Mouse (Mus musculus): Measurements from ENCODE around the gene Rimbp3.
"Not testable (repeated sequence)": the region's sequence is repeated elsewhere in the genome, so short reads cannot be mapped to it uniquely, and the experiment has no call there.

Rimbp3 gene

DNA sequence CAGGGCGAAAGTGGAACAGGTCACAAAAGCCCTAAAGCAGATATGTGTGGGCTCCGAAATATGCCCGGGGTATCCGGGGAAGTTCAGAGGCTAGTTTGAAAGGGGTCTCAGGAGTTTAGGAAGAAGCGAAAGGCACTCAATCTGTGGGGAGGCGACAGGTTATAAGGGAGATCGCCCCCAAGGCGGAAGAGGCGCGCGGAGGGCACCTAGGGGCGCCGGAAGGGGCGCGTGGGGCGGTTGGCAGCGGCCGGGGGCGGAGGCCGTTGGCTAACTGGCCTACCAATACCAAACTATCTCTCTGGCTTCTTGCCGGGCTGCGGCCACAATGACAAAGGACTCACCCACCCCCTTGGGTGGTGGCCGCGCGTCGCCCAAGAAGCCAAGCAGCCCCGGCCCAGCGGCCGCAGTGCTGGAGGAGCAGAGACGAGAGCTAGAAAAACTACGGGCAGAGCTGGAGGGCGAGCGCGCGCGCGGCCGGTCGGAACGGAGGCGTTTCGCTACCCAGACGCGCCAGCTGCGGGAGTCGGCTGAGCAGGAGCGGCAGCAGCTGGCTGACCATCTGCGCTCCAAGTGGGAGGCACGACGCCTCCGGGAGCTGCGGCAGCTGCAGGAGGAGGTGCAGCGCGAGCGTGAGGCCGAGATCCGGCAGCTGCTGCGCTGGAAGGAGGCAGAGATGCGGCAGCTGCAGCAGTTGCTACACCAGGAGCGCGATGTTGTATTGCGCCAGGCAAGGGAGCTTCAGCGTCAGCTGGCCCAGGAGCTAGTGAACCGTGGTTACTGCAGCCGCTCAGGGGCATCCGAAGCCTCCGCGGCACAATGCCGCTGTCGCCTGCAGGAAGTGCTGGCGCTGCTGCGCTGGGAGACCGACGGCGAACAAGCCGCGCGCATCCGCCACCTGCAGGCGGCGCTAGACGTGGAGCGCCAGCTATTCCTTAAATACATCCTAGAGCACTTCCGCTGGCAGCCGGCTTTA, at the start of gene Rimbp3:
TSS of gene Rimbp3 (plus strand) at position 215 of the 973 bp plus-strand sequence.
- peak; percentile 67 to 81 for DNase-seq

GRCm38 (mm10) chr16:17165478-17165877, 42.9 kb upstream of the Rimbp3 start:
- DNase-seq: not testable (repeated sequence)

DNA sequence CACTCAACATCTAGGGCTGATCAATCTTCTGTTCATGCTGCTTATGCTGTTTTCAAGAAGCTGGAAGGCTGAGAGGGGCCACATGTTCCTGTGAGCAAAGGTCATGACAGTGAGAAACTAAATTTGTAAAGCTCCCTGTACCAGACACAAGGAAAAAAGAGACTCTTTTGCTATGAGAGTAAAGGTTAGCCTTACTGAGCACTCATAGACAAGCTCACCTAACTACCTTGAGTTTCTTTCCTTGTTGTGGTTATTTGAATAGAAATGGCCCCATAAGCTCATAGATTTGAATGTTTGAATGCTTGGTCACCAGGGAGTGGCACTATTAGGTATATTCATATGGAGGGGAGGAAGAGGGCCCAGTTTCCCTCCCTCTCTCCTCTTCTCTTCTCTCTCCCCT, 41.2 kb upstream of the Rimbp3 start:
- no peak for DNase-seq

DNA sequence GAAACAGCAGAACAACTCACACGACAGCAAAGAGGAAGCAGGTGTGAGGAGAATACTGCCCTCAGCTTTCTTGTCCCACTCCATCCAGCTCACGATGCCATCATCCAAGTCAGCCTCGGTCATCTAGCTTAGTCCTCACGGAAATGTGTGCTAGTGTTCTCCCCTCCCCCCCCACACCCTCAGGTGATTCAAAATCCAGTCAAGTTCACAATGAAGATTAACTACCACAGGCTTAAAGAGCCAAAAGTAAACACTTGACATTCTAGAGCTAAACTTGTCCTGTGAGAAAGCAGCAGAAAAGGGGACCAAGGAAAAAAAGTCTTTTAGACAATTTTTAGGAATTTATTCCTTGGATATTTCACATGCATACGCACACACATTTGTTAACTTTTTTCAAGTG, 40.4 kb upstream of the Rimbp3 start:
- no peak for DNase-seq

- no peak for DNase-seq
Observed at GRCm38 (mm10) chr16:17175765-17176164, 32.6 kb upstream of the Rimbp3 start.

- no peak for DNase-seq
Observed at GRCm38 (mm10) chr16:17177623-17178170, 30.7 kb upstream of the Rimbp3 start.

DNA sequence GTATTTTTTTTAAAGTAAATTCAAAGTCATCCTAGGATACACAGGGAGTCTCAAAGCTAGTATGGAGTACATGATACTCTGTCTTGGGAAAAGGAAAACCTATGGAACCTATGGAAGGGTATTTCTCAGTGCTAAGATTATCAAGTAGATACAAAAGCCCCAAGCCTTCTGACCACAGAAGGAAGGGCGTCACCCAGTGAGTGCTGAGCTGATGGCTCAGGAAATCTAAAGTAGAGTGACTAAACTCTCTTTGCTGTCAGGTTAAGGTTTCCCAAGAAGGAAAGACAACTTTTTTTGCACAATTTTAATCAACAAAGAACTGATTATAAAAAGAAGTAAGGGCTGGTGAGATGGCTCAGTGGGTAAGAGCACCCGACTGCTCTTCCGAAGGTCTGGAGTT, 28.7 kb upstream of the Rimbp3 start:
- DNase-seq: no peak

DNA sequence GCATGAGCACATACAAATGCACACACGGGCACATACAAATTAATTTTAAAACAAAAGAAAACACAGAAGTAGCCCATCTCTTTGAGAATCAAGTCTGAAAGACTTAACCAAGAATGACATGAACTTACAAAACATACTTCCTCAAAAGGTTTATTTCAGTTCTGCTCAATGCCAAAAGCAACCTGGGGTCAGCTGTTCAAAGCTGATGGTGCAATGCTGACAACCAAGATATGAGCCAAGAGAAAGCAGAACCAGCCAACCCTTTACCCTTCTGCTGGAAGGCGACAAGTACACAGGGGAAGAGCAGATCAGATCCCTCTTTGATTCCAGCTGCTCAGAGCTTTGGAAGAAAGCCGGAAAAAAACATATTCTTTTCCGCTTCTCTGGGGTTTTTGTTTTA, 27.0 kb upstream of the Rimbp3 start:
- no peak for DNase-seq

DNA sequence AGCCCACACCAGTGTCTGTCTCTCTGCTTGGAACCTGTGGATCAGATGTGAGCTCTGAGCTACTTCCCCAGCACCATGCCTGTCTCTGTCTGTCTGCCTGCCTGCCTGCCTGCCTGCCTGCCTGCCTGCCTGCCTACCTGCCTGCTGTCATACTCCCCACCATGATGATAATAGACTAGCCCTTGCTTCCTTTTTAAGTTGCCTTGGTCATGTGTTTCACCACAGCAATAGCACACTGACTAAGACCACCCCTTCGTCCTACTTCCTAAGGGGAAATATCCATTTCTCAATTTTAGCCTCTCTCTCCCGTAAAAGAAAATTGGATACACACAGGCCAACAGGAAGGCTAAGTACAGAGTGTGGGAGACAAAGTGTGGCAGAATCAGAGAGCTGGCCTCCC, 26.3 kb upstream of the Rimbp3 start:
- DNase-seq: no peak

- DNase-seq: no peak
Observed at GRCm38 (mm10) chr16:17183003-17183402, 25.4 kb upstream of the Rimbp3 start.

GRCm38 (mm10) chr16:17185475-17185874, 22.9 kb upstream of the Rimbp3 start:
- DNase-seq: no peak

- DNase-seq: no peak
Observed at GRCm38 (mm10) chr16:17193823-17194222, 14.6 kb upstream of the Rimbp3 start.

- no peak for DNase-seq
Observed at GRCm38 (mm10) chr16:17200121-17200952, 8.1 kb upstream of the Rimbp3 start.

GRCm38 (mm10) chr16:17200953-17201707, 7.3 kb upstream of the Rimbp3 start:
- peak; percentile 71 to 84 for DNase-seq

GRCm38 (mm10) chr16:17201977-17202376, 6.4 kb upstream of the Rimbp3 start:
- DNase-seq: no peak

GRCm38 (mm10) chr16:17202549-17202948, 5.9 kb upstream of the Rimbp3 start, which contains the start of gene Ube2l3:
TSS of gene Ube2l3 (minus strand) at chr16:17202649.
- DNase-seq: no peak

- peak in 1 of 2 experiments; percentile 41 for DNase-seq
Observed at GRCm38 (mm10) chr16:17204990-17205389, 3.4 kb upstream of the Rimbp3 start.

DNA sequence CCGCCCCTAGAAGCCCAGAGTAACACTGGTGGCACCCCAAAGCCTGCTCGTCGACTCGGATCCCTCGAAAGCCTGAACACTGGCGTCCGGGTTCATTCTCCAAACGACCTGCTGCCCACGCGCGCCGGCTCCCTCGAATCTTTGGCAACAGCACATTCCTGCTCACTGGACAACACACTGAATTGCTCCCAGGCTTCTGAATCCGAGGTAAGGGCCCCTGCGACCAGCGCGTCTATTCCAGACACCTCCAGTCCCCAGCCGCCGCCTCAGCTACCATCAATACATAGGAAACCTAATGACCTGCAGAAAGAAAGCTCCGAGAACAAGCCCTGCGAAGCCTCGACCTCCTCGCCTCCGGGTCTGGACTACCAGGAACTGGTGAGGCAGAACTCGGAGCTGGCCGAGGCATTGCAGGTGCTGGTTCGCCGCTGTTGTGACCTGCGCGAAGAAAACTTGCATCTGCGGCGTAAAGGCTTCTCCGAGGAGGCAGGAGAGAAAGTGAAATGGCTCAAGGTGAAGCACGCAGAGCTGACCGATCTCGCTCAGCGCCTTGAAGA, 1.1 kb downstream of the Rimbp3 start:
- peak in 1 of 2 experiments; percentile 23 for DNase-seq

DNA sequence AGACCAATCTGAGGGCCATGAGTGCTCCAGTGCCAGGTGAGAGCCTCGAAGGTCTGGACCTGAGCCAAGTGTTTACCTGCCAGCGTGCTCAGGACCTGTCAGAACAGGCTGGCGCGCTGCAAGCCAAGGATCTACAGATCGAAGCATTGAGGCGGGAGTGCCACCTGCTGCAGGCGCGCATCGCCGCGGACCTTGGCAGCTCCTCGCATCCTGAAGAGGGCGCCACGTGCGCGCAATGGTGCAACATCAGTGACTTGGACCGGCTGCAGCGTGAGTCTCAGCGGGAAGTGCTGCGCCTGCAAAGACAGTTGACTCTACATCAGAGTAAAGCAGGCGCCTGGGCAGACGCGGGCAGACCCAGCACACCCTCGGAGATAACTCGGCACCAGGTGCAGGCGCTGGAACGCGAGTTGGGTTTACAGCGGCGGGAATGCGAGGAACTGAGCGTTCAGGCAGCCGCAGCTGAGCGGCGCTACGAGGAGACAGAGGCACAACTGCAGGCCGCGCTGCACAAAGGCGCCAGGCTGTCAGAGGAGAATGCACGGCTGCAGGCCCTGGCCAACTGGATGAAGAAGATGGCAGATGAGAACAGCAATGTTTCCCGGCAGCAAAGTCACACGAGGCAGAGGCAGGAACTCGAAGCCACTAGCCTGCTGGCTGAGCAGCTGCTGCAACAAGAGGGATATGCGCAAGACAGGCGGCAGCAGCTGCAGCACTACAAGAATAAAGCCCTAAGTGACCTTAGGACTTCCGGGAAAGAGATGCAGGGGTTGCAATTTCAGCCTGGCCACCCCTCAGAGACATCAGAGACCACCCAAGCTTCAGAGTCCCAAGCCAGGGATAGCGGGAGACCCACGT, 1.8 kb downstream of the Rimbp3 start:
- DNase-seq: peak; percentile 86 to 92

DNA sequence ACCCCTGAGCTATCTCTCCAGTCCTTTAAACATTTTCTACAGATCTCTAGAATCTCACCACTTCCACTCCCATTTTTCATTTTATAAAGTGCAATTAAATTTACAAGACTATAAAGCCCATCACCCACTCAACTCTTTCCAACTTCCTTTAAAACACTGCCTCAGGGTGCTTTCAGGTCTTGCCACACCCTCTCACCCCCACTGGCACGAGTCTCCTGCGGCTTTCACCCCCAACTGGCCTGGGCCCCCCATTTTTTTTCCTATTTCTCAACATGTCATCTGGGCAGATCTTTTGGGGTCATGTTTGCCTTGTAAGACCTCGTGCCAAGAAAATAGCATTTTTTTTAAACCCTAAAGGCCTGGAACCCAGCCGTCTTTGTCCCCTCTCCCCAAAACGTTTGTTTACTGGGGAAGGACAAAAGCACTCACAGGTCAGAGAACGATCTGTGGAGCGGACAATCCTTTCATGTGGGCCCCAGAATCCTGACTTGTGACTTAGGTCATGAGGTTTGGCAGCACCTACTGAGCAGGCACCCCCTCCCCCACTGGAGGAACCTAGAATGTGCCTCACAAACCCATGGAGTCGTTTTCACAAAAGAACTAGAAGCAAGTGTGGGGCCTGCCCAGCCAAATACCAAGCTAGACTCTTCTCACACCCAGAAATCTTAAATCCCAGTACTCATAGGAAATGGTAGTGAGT, 8.7 kb downstream of the Rimbp3 start:
- no peak for DNase-seq

Data from kidney, adult 8-10 months (tissue).